Mouse (Mus musculus) T-helper 1 cell (primary cell): Measurements from ENCODE around the gene 2310002L09Rik.
"Not testable (repeated sequence)": the region's sequence is repeated elsewhere in the genome, so short reads cannot be mapped to it uniquely, and the experiment has no call there.

Experiments used
- in situ Hi-C: fragments of 300-600 bp; cut with MboI, MseI; formaldehyde crosslinking; loops from one replicate; pipeline ENCODE4 v1.15.1; 2025; ENCODE audit warnings: high pct_unique_total_duplicates

2310002L09Rik gene

DNA sequence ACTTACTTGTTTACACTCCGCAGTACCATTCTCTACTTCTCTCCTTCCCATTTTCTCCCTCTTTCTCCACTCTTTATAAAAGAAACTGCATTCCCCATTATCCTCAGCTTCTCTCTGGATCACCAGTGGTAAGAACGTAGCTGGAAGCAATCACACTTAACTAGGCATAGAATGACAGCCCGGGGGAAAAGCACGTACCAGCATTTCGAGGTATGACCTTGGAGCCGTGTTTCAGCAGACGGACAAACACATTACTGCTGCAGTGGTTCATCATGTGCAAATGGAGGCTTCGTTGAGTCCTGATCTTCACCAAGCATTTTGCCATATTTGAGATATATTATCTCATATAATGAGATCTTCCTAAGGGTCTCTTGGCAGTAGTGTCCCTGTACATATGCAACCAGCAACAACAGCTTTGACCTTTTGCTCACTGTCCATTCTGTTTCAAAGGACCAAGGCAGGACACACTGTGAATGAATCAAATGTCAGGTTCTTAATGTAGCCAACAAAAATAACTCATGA, at the start of gene 2310002L09Rik:
TSS of gene 2310002L09Rik (minus strand) at position 472 of the 522 bp plus-strand sequence.
- in situ Hi-C loops, result no loop called here

DNA sequence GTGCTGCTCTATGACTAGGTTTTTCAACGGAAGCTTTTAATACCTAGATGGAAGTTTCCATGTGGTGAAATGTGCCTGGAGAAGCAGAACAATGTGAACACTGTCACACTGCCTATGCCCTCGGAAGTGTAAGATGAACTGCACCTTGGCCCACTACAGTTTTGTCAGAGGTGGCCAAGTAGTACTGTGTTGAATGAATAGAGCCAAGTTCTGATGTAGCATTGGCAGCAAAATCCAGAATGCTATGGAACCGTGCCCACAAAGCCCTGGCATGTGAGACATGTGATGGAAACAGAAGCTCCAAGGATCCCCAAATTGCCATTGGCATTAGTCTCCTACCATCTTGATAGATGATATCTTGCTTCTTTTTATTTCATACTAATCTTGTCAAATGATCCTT, 29.8 kb upstream of the 2310002L09Rik start:
- in situ Hi-C loops, result no loop called here

DNA sequence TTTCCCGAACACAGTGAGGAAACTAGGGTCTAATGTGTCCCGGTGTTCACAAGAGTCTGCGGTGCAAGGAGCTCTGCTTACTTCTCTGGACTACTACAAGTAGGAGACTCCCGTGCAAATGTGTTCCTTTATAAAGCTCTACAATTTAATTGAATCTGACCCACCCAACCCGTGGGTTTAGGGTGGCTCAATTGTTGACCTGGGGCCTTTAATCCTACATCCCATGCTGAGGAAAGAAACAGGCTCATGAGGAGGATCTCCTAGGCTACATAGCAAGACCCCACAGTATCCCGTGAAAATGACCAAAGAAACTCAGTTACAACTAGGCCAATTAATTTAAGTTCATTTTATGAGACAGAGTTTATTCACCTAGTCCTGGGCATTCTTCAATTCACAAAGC, 30.0 kb downstream of the 2310002L09Rik start, which contains the start of gene Gm11756:
TSS of gene Gm11756 (minus strand) at position 101 of the 400 bp plus-strand sequence.
- in situ Hi-C loops, result not testable (repeated sequence)

DNA sequence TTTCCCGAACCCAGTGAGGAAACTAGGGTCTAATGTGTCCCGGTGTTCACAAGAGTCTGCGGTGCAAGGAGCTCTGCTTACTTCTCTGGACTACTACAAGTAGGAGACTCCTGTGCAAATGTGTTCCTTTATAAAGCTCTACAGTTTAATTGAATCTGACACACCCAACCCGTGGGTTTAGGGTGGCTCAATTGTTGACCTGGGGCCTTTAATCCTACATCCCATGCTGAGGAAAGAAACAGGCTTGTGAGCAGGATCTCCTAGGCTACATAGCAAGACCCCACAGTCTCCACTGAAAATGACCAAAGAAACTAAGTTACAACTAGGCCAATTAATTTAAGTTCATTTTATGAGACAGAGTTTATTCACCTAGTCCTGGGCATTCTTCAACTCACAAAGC, 44.8 kb downstream of the 2310002L09Rik start, which contains the start of gene Gm13871:
TSS of gene Gm13871 (minus strand) at position 101 of the 400 bp plus-strand sequence.
- in situ Hi-C loops, result not testable (repeated sequence)

DNA sequence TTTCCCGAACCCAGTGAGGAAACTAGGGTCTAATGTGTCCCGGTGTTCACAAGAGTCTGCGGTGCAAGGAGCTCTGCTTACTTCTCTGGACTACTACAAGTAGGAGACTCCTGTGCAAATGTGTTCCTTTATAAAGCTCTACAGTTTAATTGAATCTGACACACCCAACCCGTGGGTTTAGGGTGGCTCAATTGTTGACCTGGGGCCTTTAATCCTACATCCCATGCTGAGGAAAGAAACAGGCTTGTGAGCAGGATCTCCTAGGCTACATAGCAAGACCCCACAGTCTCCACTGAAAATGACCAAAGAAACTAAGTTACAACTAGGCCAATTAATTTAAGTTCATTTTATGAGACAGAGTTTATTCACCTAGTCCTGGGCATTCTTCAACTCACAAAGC, 59.6 kb downstream of the 2310002L09Rik start, which contains the start of gene Gm11757:
TSS of gene Gm11757 (minus strand) at position 101 of the 400 bp plus-strand sequence.
- in situ Hi-C loops, result not testable (repeated sequence)
